Mouse (Mus musculus) myocyte (in vitro differentiated cells): ENCODE data around the gene Coasy. TPM values are rescaled to one million over a fixed set of nuclear protein-coding genes. Genes with fewer than 3 reads are reported as not detected.

Experiments used
- H3K27me3 ChIP-seq: one replicate; pipeline ENCODE4 v1.6.1; 2011; ENCODE audit not compliant: control insufficient read depth, insufficient read depth, insufficient read length
- H3K36me3 ChIP-seq: one replicate; pipeline ENCODE4 v1.6.1; 2011; ENCODE audit not compliant: control insufficient read depth, insufficient read depth
- H3K4me2 ChIP-seq: one replicate; pipeline ENCODE4 v1.6.1; 2011; ENCODE audit warnings: low read depth, control low read depth
- H3K4me3 ChIP-seq: one replicate; pipeline ENCODE4 v1.5.1; 2011; ENCODE audit warnings: mild to moderate bottlenecking, control low read depth, moderate library complexity
- H3K79me2 ChIP-seq: one replicate; pipeline ENCODE4 v1.6.1; 2011; ENCODE audit not compliant: control insufficient read depth, insufficient read depth
- H3ac ChIP-seq: one replicate; pipeline ENCODE4 v1.6.1; 2011; ENCODE audit not compliant: control insufficient read depth, insufficient read length
- CEBPB ChIP-seq: IDR thresholded peaks from 2 replicates; pipeline ENCODE4 v1.6.1; 2011; ENCODE audit warnings: mild to moderate bottlenecking, moderate library complexity; ENCODE audit not compliant: poor library complexity, insufficient read depth, severe bottlenecking
- E2F4 ChIP-seq: IDR thresholded peaks from one replicate; pipeline ENCODE4 v1.6.1; 2011; ENCODE audit warnings: mild to moderate bottlenecking, control low read depth, moderate library complexity; ENCODE audit not compliant: insufficient read depth
- MAX ChIP-seq: IDR thresholded peaks from one replicate; pipeline ENCODE4 v1.6.1; 2011; ENCODE audit warnings: low read depth, mild to moderate bottlenecking, control low read depth
- MYOD1 ChIP-seq, 3 experiments: IDR thresholded peaks; one replicate each; pipeline ENCODE4 v1.6.1; 2011; ENCODE audit warnings: control low read depth in 2 of 3, low read depth in 2 of 3, mild to moderate bottlenecking in 2 of 3, moderate library complexity in 1 of 3; ENCODE audit not compliant: insufficient read length in 2 of 3, control insufficient read depth in 1 of 3
- MYOG ChIP-seq, 3 experiments: IDR thresholded peaks; one replicate each; pipeline ENCODE4 v1.6.1; 2011; ENCODE audit warnings: control low read depth in 2 of 3, low read depth in 2 of 3, mild to moderate bottlenecking in 2 of 3; ENCODE audit not compliant: insufficient read length in 2 of 3, control insufficient read depth in 1 of 3, insufficient read depth in 1 of 3
- POLR2A ChIP-seq: IDR thresholded peaks from one replicate; pipeline ENCODE4 v1.6.1; 2011; ENCODE audit warnings: low read depth, mild to moderate bottlenecking, control low read depth, moderate library complexity; ENCODE audit not compliant: insufficient read length
- POLR2AphosphoS2 ChIP-seq: IDR thresholded peaks from one replicate; pipeline ENCODE4 v1.6.1; 2011; ENCODE audit warnings: low read depth, control low read depth; ENCODE audit not compliant: insufficient read length
- REST ChIP-seq: IDR thresholded peaks from one replicate; pipeline ENCODE4 v1.6.1; 2011; ENCODE audit warnings: mild to moderate bottlenecking, control low read depth, moderate library complexity; ENCODE audit not compliant: insufficient read depth, insufficient read length
- SRF ChIP-seq: IDR thresholded peaks from one replicate; pipeline ENCODE4 v1.6.1; 2011; ENCODE audit warnings: low read depth; ENCODE audit not compliant: control insufficient read depth, insufficient read length
- TCF12 ChIP-seq: IDR thresholded peaks from one replicate; pipeline ENCODE4 v1.6.1; 2011; ENCODE audit warnings: mild to moderate bottlenecking, control low read depth; ENCODE audit not compliant: poor library complexity, insufficient read depth, severe bottlenecking
- TCF3 ChIP-seq: IDR thresholded peaks from one replicate; pipeline ENCODE4 v1.6.1; 2011; ENCODE audit warnings: low read depth, control low read depth; ENCODE audit not compliant: insufficient read length
- USF1 ChIP-seq: IDR thresholded peaks from one replicate; pipeline ENCODE4 v1.6.1; 2011; ENCODE audit warnings: low read depth, mild to moderate bottlenecking, control low read depth, moderate library complexity
- polyA plus RNA-seq: library from polyadenylated mRNA; unstranded; fragments of >200 nt; fragmentation: generic; extraction: Trizol; gene quantifications from one replicate; pipeline ENCODE4 v1.2.1, GENCODE M21; 2012; ENCODE audit warnings: missing spikeins

The Coasy gene
- polyA plus RNA-seq, 1 experiment, result 39.7 TPM

- Histone ChIP-seq H3K4me3 (no peak overlapping the region), H3K27me3 (no peaks in the 10 kb centered on the region), H3K79me2 (no peaks in the 10 kb centered on the region), H3K36me3 (peaks cover 3% of the 10 kb centered on the region), H3K4me2 (peak overlapping the region; percentile 56), H3ac (no peak overlapping the region)
- no peak for TF ChIP-seq USF1
- peak in 2 of 3 experiments; percentile 2 to 75 for TF ChIP-seq MYOG (IDR thresholded peaks at IDR 0.05; ENCODE audit: control insufficient read depth in 1 of 3, insufficient read depth in 1 of 3, insufficient read length in 2 of 3, low read depth in 2 of 3)
- TF ChIP-seq MYOD1 (IDR thresholded peaks at IDR 0.05; ENCODE audit: control insufficient read depth in 1 of 3, insufficient read length in 2 of 3, low read depth in 2 of 3), result peak in 2 of 3 experiments; percentile 38 to 76
Measured at GRCm38 (mm10) chr11:101130056-101130756, 47.8 kb downstream of the Coasy start.

GRCm38 (mm10) chr11:101131187-101131586, 48.8 kb downstream of the Coasy start:
- H3K79me2 ChIP-seq, result no peaks in the 10 kb centered on the region
- TF ChIP-seq MYOG (IDR thresholded peaks at IDR 0.05; ENCODE audit: control insufficient read depth in 1 of 3, insufficient read depth in 1 of 3, insufficient read length in 2 of 3, low read depth in 2 of 3) (no peak), MYOD1 (IDR thresholded peaks at IDR 0.05; ENCODE audit: control insufficient read depth in 1 of 3, insufficient read length in 2 of 3, low read depth in 2 of 3) (peak in 1 of 3 experiments; percentile 25)
- H3K27me3 ChIP-seq, result no peaks in the 10 kb centered on the region
- peaks cover 3% of the 10 kb centered on the region for H3K36me3 ChIP-seq
- H3K4me2 ChIP-seq, result peak overlapping the region; percentile 56
- no peak overlapping the region for H3K4me3 ChIP-seq
- H3ac ChIP-seq, result no peak overlapping the region

GRCm38 (mm10) chr11:101131701-101132100, 49.3 kb downstream of the Coasy start:
- Histone ChIP-seq H3K27me3 (no peaks in the 10 kb centered on the region), H3K4me2 (no peak overlapping the region), H3ac (no peak overlapping the region), H3K36me3 (peaks cover under 1% of the 10 kb centered on the region), H3K79me2 (no peaks in the 10 kb centered on the region), H3K4me3 (no peak overlapping the region)
- TF ChIP-seq E2F4 (no peak), TCF3 (no peak), MYOG (IDR thresholded peaks at IDR 0.05; ENCODE audit: control insufficient read depth in 1 of 3, insufficient read depth in 1 of 3, insufficient read length in 2 of 3, low read depth in 2 of 3) (no peak)

- TF ChIP-seq E2F4 (no peak), TCF12 (no peak), CEBPB (no peak), USF1 (no peak), POLR2AphosphoS2 (no peak), REST (no peak), MYOG (IDR thresholded peaks at IDR 0.05; ENCODE audit: control insufficient read depth in 1 of 3, insufficient read depth in 1 of 3, insufficient read length in 2 of 3, low read depth in 2 of 3) (no peak)
- H3ac ChIP-seq, result no peak overlapping the region
- no peak overlapping the region for H3K4me3 ChIP-seq
- H3K4me2 ChIP-seq, result no peak overlapping the region
- no peaks in the 10 kb centered on the region for H3K79me2 ChIP-seq
- H3K27me3 ChIP-seq, result no peaks in the 10 kb centered on the region
- H3K36me3 ChIP-seq, result no peaks in the 10 kb centered on the region
Measured at GRCm38 (mm10) chr11:101133037-101133436, 50.7 kb downstream of the Coasy start.

GRCm38 (mm10) chr11:101134217-101134865, 52.0 kb downstream of the Coasy start:
- TF ChIP-seq REST, result no peak
- TF ChIP-seq CEBPB, result no peak
- no peak for TF ChIP-seq POLR2AphosphoS2
- TF ChIP-seq MAX, result no peak
- no peak for TF ChIP-seq USF1
- no peak for TF ChIP-seq MYOG (IDR thresholded peaks at IDR 0.05; ENCODE audit: control insufficient read depth in 1 of 3, insufficient read depth in 1 of 3, insufficient read length in 2 of 3, low read depth in 2 of 3)
- no peak for TF ChIP-seq E2F4
- TF ChIP-seq POLR2A, result no peak
- TF ChIP-seq TCF3, result no peak
- no peak for TF ChIP-seq TCF12
- TF ChIP-seq MYOD1 (IDR thresholded peaks at IDR 0.05; ENCODE audit: control insufficient read depth in 1 of 3, insufficient read length in 2 of 3, low read depth in 2 of 3), result no peak
- no peak for TF ChIP-seq SRF
- no peaks in the 10 kb centered on the region for H3K36me3 ChIP-seq
- H3K79me2 ChIP-seq, result no peaks in the 10 kb centered on the region
- H3K27me3 ChIP-seq, result no peaks in the 10 kb centered on the region
- no peak overlapping the region for H3K4me2 ChIP-seq
- H3K4me3 ChIP-seq, result no peak overlapping the region
- no peak overlapping the region for H3ac ChIP-seq

Other genes starting within 250 kb of the Coasy start
- gene Stat5b, start 231.8 kb upstream of the Coasy start, polyA plus RNA-seq, result 12.0 TPM
- 27.2 TPM for gene Stat5a, start 223.2 kb upstream of the Coasy start, polyA plus RNA-seq
- gene Stat3, start 143.0 kb upstream of the Coasy start, polyA plus RNA-seq, result 93.7 TPM
- gene Cavin1, start 111.7 kb upstream of the Coasy start, polyA plus RNA-seq, result 284 TPM
- gene Atp6v0a1, start 73.1 kb upstream of the Coasy start, polyA plus RNA-seq, result 45.0 TPM
- 19.8 TPM for gene Naglu, start 12.6 kb upstream of the Coasy start, polyA plus RNA-seq
- gene Hsd17b1, start 4.2 kb upstream of the Coasy start, polyA plus RNA-seq, result 0.49 TPM
- 29.3 TPM for gene Mlx, start 4.7 kb downstream of the Coasy start, polyA plus RNA-seq
- 7.1 TPM for gene Psmc3ip, start 12.9 kb downstream of the Coasy start, polyA plus RNA-seq
- gene Retreg3, start 37.3 kb downstream of the Coasy start, polyA plus RNA-seq, result 41.2 TPM
- gene Tubg1, start 37.4 kb downstream of the Coasy start, polyA plus RNA-seq, result 87.5 TPM
- 0.18 TPM for gene Tubg2, start 73.3 kb downstream of the Coasy start, polyA plus RNA-seq
- 1.3 TPM for gene Cntnap1, start 88.0 kb downstream of the Coasy start, polyA plus RNA-seq
- gene Plekhh3, start 88.8 kb downstream of the Coasy start, polyA plus RNA-seq, result 53.6 TPM
- 0.56 TPM for gene Ccr10, start 92.9 kb downstream of the Coasy start, polyA plus RNA-seq
- gene Ezh1, start 143.9 kb downstream of the Coasy start, polyA plus RNA-seq, result 13.7 TPM
- gene Ramp2, start 163.5 kb downstream of the Coasy start, polyA plus RNA-seq, result 2.5 TPM
- gene Vps25, start 171.1 kb downstream of the Coasy start, polyA plus RNA-seq, result 141 TPM
- 0.19 TPM for gene Wnk4, start 178.0 kb downstream of the Coasy start, polyA plus RNA-seq
- gene Cntd1, start 196.4 kb downstream of the Coasy start, polyA plus RNA-seq, result 0.07 TPM
- 155 TPM for gene Coa3, start 196.5 kb downstream of the Coasy start, polyA plus RNA-seq
- gene Becn1, start 219.7 kb downstream of the Coasy start, polyA plus RNA-seq, result 134 TPM
- gene Psme3, start 233.6 kb downstream of the Coasy start, polyA plus RNA-seq, result 89.0 TPM
- gene Aoc2, start 242.5 kb downstream of the Coasy start, polyA plus RNA-seq, result 1.2 TPM
- gene Aoc3, start 248.0 kb downstream of the Coasy start, polyA plus RNA-seq, result 0.02 TPM